Mouse (Mus musculus): ENCODE results near the gene Iqgap1.

Gene Iqgap1

GRCm38 (mm10) chr7:80825843-80826403 is at the start of gene Iqgap1:
Gene Iqgap1 (minus strand): TSS chr7:80825974.
- in situ Hi-C loops (cut with MseI, MboI) = no loop called here

GRCm38 (mm10) chr7:80873631-80874030 is 47.9 kb upstream of the Iqgap1 start:
- in situ Hi-C loops (cut with MseI, MboI) = no loop called here

- in situ Hi-C loops (cut with MseI, MboI) = no loop called here
These were observed 47.3 kb upstream of the Iqgap1 start for GRCm38 (mm10) chr7:80873038-80873437.

- in situ Hi-C loops (cut with MseI, MboI) = no loop called here
These were observed 42.9 kb upstream of the Iqgap1 start for GRCm38 (mm10) chr7:80868686-80869085.

GRCm38 (mm10) chr7:80866514-80867147 is 40.9 kb upstream of the Iqgap1 start:
- in situ Hi-C loops (cut with MseI, MboI) = no loop called here

- in situ Hi-C loops (cut with MseI, MboI) = no loop called here
These were observed 39.7 kb upstream of the Iqgap1 start for GRCm38 (mm10) chr7:80865521-80865920.

- in situ Hi-C loops (cut with MseI, MboI) = no loop called here
These were observed 39.1 kb upstream of the Iqgap1 start for GRCm38 (mm10) chr7:80864831-80865230.

- in situ Hi-C loops (cut with MseI, MboI) = no loop called here
These were observed 38.4 kb upstream of the Iqgap1 start for GRCm38 (mm10) chr7:80864151-80864550.

- in situ Hi-C loops (cut with MseI, MboI) = no loop called here
These were observed 37.7 kb upstream of the Iqgap1 start for GRCm38 (mm10) chr7:80863520-80863919.

- in situ Hi-C loops (cut with MseI, MboI) = no loop called here
These were observed 36.7 kb upstream of the Iqgap1 start for GRCm38 (mm10) chr7:80862475-80862874.

GRCm38 (mm10) chr7:80860729-80861274 is 35.0 kb upstream of the Iqgap1 start, which contains the start of gene Zscan2:
Gene Zscan2 (plus strand): TSS chr7:80860920.
- in situ Hi-C loops (cut with MseI, MboI) = no loop called here

- in situ Hi-C loops (cut with MseI, MboI) = no loop called here
These were observed 34.5 kb upstream of the Iqgap1 start for GRCm38 (mm10) chr7:80860227-80860626.

- in situ Hi-C loops (cut with MseI, MboI) = loop anchor here in 1 of 2 experiments (10.0 kb wide), 1 partner anchor 122 kb away; no protein-coding TSS in a partner anchor
These were observed 31.4 kb upstream of the Iqgap1 start for GRCm38 (mm10) chr7:80857181-80857580.

GRCm38 (mm10) chr7:80855316-80855715 is 29.5 kb upstream of the Iqgap1 start:
- in situ Hi-C loops (cut with MseI, MboI) = loop anchor here in 1 of 2 experiments (10.0 kb wide), 1 partner anchor 121 kb away; no protein-coding TSS in a partner anchor

GRCm38 (mm10) chr7:80853218-80853617 is 27.4 kb upstream of the Iqgap1 start:
- in situ Hi-C loops (cut with MseI, MboI) = loop anchor here in 1 of 2 experiments (10.0 kb wide), 1 partner anchor 118 kb away; no protein-coding TSS in a partner anchor

GRCm38 (mm10) chr7:80850520-80850919 is 24.7 kb upstream of the Iqgap1 start:
- in situ Hi-C loops (cut with MseI, MboI) = loop anchor here in 1 of 2 experiments (10.0 kb wide), 1 partner anchor 116 kb away; no protein-coding TSS in a partner anchor

- in situ Hi-C loops (cut with MseI, MboI) = loop anchor here in 1 of 2 experiments (10.0 kb wide), 1 partner anchor 115 kb away; no protein-coding TSS in a partner anchor
These were observed 23.9 kb upstream of the Iqgap1 start for GRCm38 (mm10) chr7:80849710-80850109.

- in situ Hi-C loops (cut with MseI, MboI) = no loop called here
These were observed 23.5 kb upstream of the Iqgap1 start for GRCm38 (mm10) chr7:80849267-80849666.

GRCm38 (mm10) chr7:80846709-80847108 is 20.9 kb upstream of the Iqgap1 start:
- in situ Hi-C loops (cut with MseI, MboI) = no loop called here

GRCm38 (mm10) chr7:80846280-80846678 is 20.5 kb upstream of the Iqgap1 start:
- in situ Hi-C loops (cut with MseI, MboI) = no loop called here

- in situ Hi-C loops (cut with MseI, MboI) = no loop called here
These were observed 20.0 kb upstream of the Iqgap1 start for GRCm38 (mm10) chr7:80845621-80846279.

- in situ Hi-C loops (cut with MseI, MboI) = no loop called here
These were observed 18.9 kb upstream of the Iqgap1 start for GRCm38 (mm10) chr7:80844691-80845090.
